16 mouse cellular contexts compared by ENCODE assay signal in the genomic region with DNA sequence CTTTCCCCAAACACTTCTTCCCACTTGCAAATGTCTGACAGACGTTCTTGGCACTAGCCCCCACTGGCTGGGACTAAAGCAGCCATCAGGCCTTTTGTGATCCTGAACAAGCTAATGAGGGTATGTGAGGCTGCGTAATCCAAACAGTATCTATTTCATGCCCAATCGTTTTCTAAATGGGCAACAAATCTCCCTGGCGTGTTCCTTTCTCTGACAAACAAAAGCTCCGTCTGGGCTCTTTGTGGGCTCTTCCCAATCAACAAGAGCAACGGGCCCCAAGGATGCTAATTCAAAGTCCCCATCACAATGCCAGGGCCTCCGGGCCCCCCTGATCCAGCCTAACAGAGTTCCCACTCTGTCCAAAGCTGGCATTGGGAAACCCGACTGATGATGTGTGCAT.
A peak's percentile ranks its signal among the peaks of the same experiment; 100 is the strongest.
DNase-seq lines count a peak whose midpoint lies in the region; ATAC-seq lines count a peak whose summit lies in the region.
"Had no signal": no experiment of that assay in that cellular context is flagged by ENCODE, and none has a peak within 500 bp of the region (broad histone marks: within the 10 kb centered on the region; RNA-seq: fewer than 3 reads in every experiment).

No protein-coding gene starts in this region.

- no peak overlapping the region for H3K27ac ChIP-seq in embryonic facial prominence, embryonic 14.5 days (replicated peaks; ENCODE audit: low read depth, low read length)
- no peak overlapping the region for H3K27ac ChIP-seq in hindbrain, embryonic 13.5 days
- H3K27ac ChIP-seq: left cerebral cortex, adult 2 months; liver, embryonic 14.5 days; macrophage had no signal

- no peak overlapping the region for H3K4me3 ChIP-seq in embryonic facial prominence, embryonic 14.5 days (ENCODE audit: low read depth, low read length)
- H3K4me3 ChIP-seq in hindbrain, embryonic 13.5 days: no peak overlapping the region
- H3K4me3 ChIP-seq: heart, embryonic 12.5 days; left cerebral cortex, adult 2 months had no signal

- WGBS in embryonic facial prominence, embryonic 14.5 days: 62% methylated on average over 8 of the region's 8 CpGs
- 15% methylated on average over 8 of the region's 8 CpGs for WGBS in hindbrain, embryonic 13.5 days

- intact Hi-C loops in left cerebral cortex, postnatal 14 days (cut with DNase I): no loop called here
- intact Hi-C loops in left cerebral cortex, postnatal 10 days (cut with DNase I): no loop called here

- H3K36me3 ChIP-seq in embryonic facial prominence, embryonic 14.5 days (ENCODE audit: control insufficient read depth, insufficient read depth, low read length): no peaks in the 10 kb centered on the region
- no peaks in the 10 kb centered on the region for H3K36me3 ChIP-seq in hindbrain, embryonic 13.5 days
- H3K36me3 ChIP-seq: heart, embryonic 12.5 days had no signal

- H3K4me2 ChIP-seq in embryonic facial prominence, embryonic 14.5 days (ENCODE audit: low read depth, low read length): no peak overlapping the region
- H3K4me2 ChIP-seq in hindbrain, embryonic 13.5 days: no peak overlapping the region
- H3K4me2 ChIP-seq: heart, embryonic 12.5 days had no signal

- H3K9me3 ChIP-seq in embryonic facial prominence, embryonic 14.5 days (ENCODE audit: control insufficient read depth, low read length): no peaks in the 10 kb centered on the region
- H3K9me3 ChIP-seq in hindbrain, embryonic 13.5 days: no peaks in the 10 kb centered on the region
- H3K9me3 ChIP-seq: heart, embryonic 12.5 days had no signal

- H3K9ac ChIP-seq in embryonic facial prominence, embryonic 14.5 days (ENCODE audit: low read depth, low read length): no peak overlapping the region
- H3K9ac ChIP-seq in hindbrain, embryonic 13.5 days: no peak overlapping the region
- H3K9ac ChIP-seq: heart, embryonic 12.5 days; liver, embryonic 14.5 days had no signal

- H3K4me1 ChIP-seq in embryonic facial prominence, embryonic 14.5 days (ENCODE audit: control insufficient read depth, insufficient read depth, low read length): no peaks in the 10 kb centered on the region
- H3K4me1 ChIP-seq in hindbrain, embryonic 13.5 days (replicated peaks): peaks cover 24% of the 10 kb centered on the region
- H3K4me1 ChIP-seq: heart, embryonic 12.5 days had no signal

- H3K27me3 ChIP-seq in embryonic facial prominence, embryonic 14.5 days (replicated peaks; ENCODE audit: control insufficient read depth, insufficient read depth, low read length): no peaks in the 10 kb centered on the region
- peaks cover 91% of the 10 kb centered on the region for H3K27me3 ChIP-seq in hindbrain, embryonic 13.5 days
- H3K27me3 ChIP-seq: heart, embryonic 12.5 days had no signal

- DNase-seq in ZHBTc4 (ENCODE audit: low read depth, low spot score): peak; percentile 29
- peak; percentile 53 for DNase-seq in embryonic facial prominence, embryonic 14.5 days (ENCODE audit: low spot score)
- DNase-seq in neural tube, embryonic 10.5 days (ENCODE audit: extremely low spot score, low spot score): peak; percentile 30
- no peak for DNase-seq in adrenal gland, postnatal 14 days
- DNase-seq in left cerebral cortex, postnatal 14 days (ENCODE audit: low spot score in 2 of 2): no peak
- no peak for DNase-seq in left cerebral cortex, postnatal 10 days (ENCODE audit: extremely low spot score in 1 of 2, low spot score in 2 of 2)
- DNase-seq in adipocyte (ENCODE audit: low spot score): no peak
- DNase-seq: cerebellum, adult 9-11 months; gastrocnemius, postnatal 14 days; kidney, postnatal 25 days; right cerebral cortex, postnatal 25 days had no signal

- peak; percentile 65 for ATAC-seq in embryonic facial prominence, embryonic 14.5 days (ENCODE audit: low read depth)
- ATAC-seq in hindbrain, embryonic 13.5 days (ENCODE audit: low FRiP score): peak; percentile 72

Comparison
In these comparisons a context has a peak if more than half of its experiments do, and no peak if none do; other contexts are left out.
1. DNase-seq: peak in ZHBTc4 (single experiment), embryonic facial prominence, embryonic 14.5 days (single experiment) and neural tube, embryonic 10.5 days (single experiment); none in adrenal gland, postnatal 14 days (single experiment), left cerebral cortex, postnatal 14 days (0 of 2), left cerebral cortex, postnatal 10 days (0 of 2) and adipocyte (single experiment).